Mouse (Mus musculus): ENCODE results near the gene Card9.
"Not testable (repeated sequence)": the region's sequence is repeated elsewhere in the genome, so short reads cannot be mapped to it uniquely, and the experiment has no call there.

Card9 gene

GRCm38 (mm10) chr2:26360772-26361171 is at the start of gene Card9:
Gene Card9 (minus strand): TSS chr2:26360918.
- DNase-seq (ENCODE audit: low spot score) = no peak

GRCm38 (mm10) chr2:26410091-26410490 is 49.4 kb upstream of the Card9 start:
- no peak for DNase-seq (ENCODE audit: low spot score)

- DNase-seq (ENCODE audit: low spot score) = no peak
These were observed 48.6 kb upstream of the Card9 start for GRCm38 (mm10) chr2:26409362-26409761.

- peak; percentile 98 for DNase-seq (ENCODE audit: low spot score)
These were observed 48.0 kb upstream of the Card9 start, which contains the start of gene Inpp5e for GRCm38 (mm10) chr2:26408515-26409356. Gene Inpp5e (minus strand): TSS chr2:26409203.

GRCm38 (mm10) chr2:26403306-26403705 is 42.6 kb upstream of the Card9 start:
- DNase-seq (ENCODE audit: low spot score) = no peak

GRCm38 (mm10) chr2:26402265-26402664 is 41.5 kb upstream of the Card9 start:
- no peak for DNase-seq (ENCODE audit: low spot score)

- no peak for DNase-seq (ENCODE audit: low spot score)
These were observed 40.3 kb upstream of the Card9 start for GRCm38 (mm10) chr2:26401023-26401422.

- DNase-seq (ENCODE audit: low spot score) = no peak
These were observed 39.6 kb upstream of the Card9 start for GRCm38 (mm10) chr2:26400296-26400695.

GRCm38 (mm10) chr2:26399647-26400046 is 38.9 kb upstream of the Card9 start:
- DNase-seq (ENCODE audit: low spot score) = no peak

- DNase-seq (ENCODE audit: low spot score) = no peak
These were observed 38.3 kb upstream of the Card9 start for GRCm38 (mm10) chr2:26398978-26399377.

- DNase-seq (ENCODE audit: low spot score) = no peak
These were observed 30.9 kb upstream of the Card9 start for GRCm38 (mm10) chr2:26391617-26392016.

GRCm38 (mm10) chr2:26390954-26391353 is 30.2 kb upstream of the Card9 start:
- DNase-seq (ENCODE audit: low spot score) = no peak

GRCm38 (mm10) chr2:26389154-26389690 is 28.5 kb upstream of the Card9 start, which contains the start of the genes Entr1 and Pmpca:
Gene Entr1 (minus strand): TSS chr2:26389316.
Gene Pmpca (plus strand): TSS chr2:26389339.
- DNase-seq (ENCODE audit: low spot score) = peak; percentile 81

- no peak for DNase-seq (ENCODE audit: low spot score)
These were observed 28.0 kb upstream of the Card9 start for GRCm38 (mm10) chr2:26388682-26389153.

GRCm38 (mm10) chr2:26387713-26388112 is 27.0 kb upstream of the Card9 start:
- no peak for DNase-seq (ENCODE audit: low spot score)

- DNase-seq (ENCODE audit: low spot score) = not testable (repeated sequence)
These were observed 20.2 kb upstream of the Card9 start for GRCm38 (mm10) chr2:26380871-26381270.

GRCm38 (mm10) chr2:26380131-26380771 is 19.5 kb upstream of the Card9 start, which contains the start of gene Snapc4:
Gene Snapc4 (minus strand): TSS chr2:26380653.
- DNase-seq (ENCODE audit: low spot score) = peak; percentile 75

- DNase-seq (ENCODE audit: low spot score) = no peak
These were observed 11.7 kb upstream of the Card9 start for GRCm38 (mm10) chr2:26372396-26372795.

GRCm38 (mm10) chr2:26368572-26368971 is 7.9 kb upstream of the Card9 start:
- DNase-seq (ENCODE audit: low spot score) = no peak

GRCm38 (mm10) chr2:26367911-26368310 is 7.2 kb upstream of the Card9 start:
- DNase-seq (ENCODE audit: low spot score) = no peak

GRCm38 (mm10) chr2:26364738-26365465 is 4.2 kb upstream of the Card9 start:
- no peak for DNase-seq (ENCODE audit: low spot score)

GRCm38 (mm10) chr2:26363481-26363880 is 2.8 kb upstream of the Card9 start:
- DNase-seq (ENCODE audit: low spot score) = no peak
